Mouse (Mus musculus) hindbrain, embryonic 11.5 days (tissue): ENCODE measurements at regions not wholly inside any gene's neighbourhood (a gene's known extent, or its start where the extent isn't known, plus 50 kb on each side); places are given as distances from the start of the nearest gene placed in this dataset.
A peak's percentile ranks its signal among the peaks of the same experiment; 100 is the strongest.
"Not testable (repeated sequence)": the region's sequence is repeated elsewhere in the genome, so short reads cannot be mapped to it uniquely, and the experiment has no call there.

ENCODE experiments used
- ATAC-seq: fragments of 200-750 bp; cut with Nextera tagmentation; 2 replicates; pipeline ENCODE4 v1.8.0; 2017; ENCODE audit warnings: mild to moderate bottlenecking, moderate TSS enrichment, moderate library complexity; ENCODE audit not compliant: low FRiP score
- DNase-seq: peaks from one replicate; pipeline ENCODE4 v3.0.0-alpha.2; 2015; ENCODE audit warnings: low spot score
- H3K27ac ChIP-seq: fragments of 300-500 bp; sonication (generic); 2 replicates; pipeline ENCODE4 v1.5.1; 2014; ENCODE audit warnings: mild to moderate bottlenecking, low read depth, low read length
- H3K27me3 ChIP-seq: fragments of 300-500 bp; sonication (generic); 2 replicates; pipeline ENCODE4 v1.6.1; 2014; ENCODE audit warnings: mild to moderate bottlenecking, low read length, moderate library complexity, mixed read lengths; ENCODE audit not compliant: control insufficient read depth, insufficient read depth
- H3K36me3 ChIP-seq: fragments of 300-500 bp; sonication (generic); 2 replicates; pipeline ENCODE4 v1.6.1; 2014; ENCODE audit warnings: mild to moderate bottlenecking, low read length, moderate library complexity, mixed read lengths; ENCODE audit not compliant: control insufficient read depth, insufficient read depth
- H3K4me1 ChIP-seq: fragments of 300-500 bp; sonication (generic); replicated peaks from 2 replicates; pipeline ENCODE4 v1.6.1; 2014; ENCODE audit warnings: low read length, mixed read lengths; ENCODE audit not compliant: control insufficient read depth, insufficient read depth
- H3K4me2 ChIP-seq: fragments of 300-500 bp; sonication (generic); replicated peaks from 2 replicates; pipeline ENCODE4 v1.6.1; 2014; ENCODE audit warnings: mild to moderate bottlenecking, low read depth, low read length
- H3K4me3 ChIP-seq: fragments of 300-500 bp; sonication (generic); 2 replicates; pipeline ENCODE4 v1.5.1; 2014; ENCODE audit warnings: low read depth, low read length
- H3K9ac ChIP-seq: fragments of 300-500 bp; sonication (generic); 2 replicates; pipeline ENCODE4 v1.6.1; 2014; ENCODE audit warnings: low read depth, low read length
- H3K9me3 ChIP-seq: fragments of 300-500 bp; sonication (generic); 2 replicates; pipeline ENCODE4 v1.6.1; 2016; ENCODE audit warnings: low read length; ENCODE audit not compliant: control insufficient read depth
- WGBS: fragments of 180-500 bp; shearing (Covaris S2); extraction: QIAGEN DNeasy Blood & Tissue Kit; methylation state at CpG from one replicate; pipeline ENCODE4 v1.1.7; 2014; 5-methylcytosine and 5-hydroxymethylcytosine counted together

GRCm38 (mm10) chr2:15273446-15273845 lies 218.6 kb upstream of the Nsun6 start:
- 88% methylated on average over 3 of the region's 3 CpGs for WGBS
- Histone ChIP-seq H3K9me3 (no peaks in the 10 kb centered on the region), H3K9ac (no peak overlapping the region), H3K4me1 (no peaks in the 10 kb centered on the region), H3K27me3 (no peaks in the 10 kb centered on the region), H3K36me3 (no peaks in the 10 kb centered on the region), H3K27ac (no peak overlapping the region), H3K4me2 (no peak overlapping the region), H3K4me3 (no peak overlapping the region)
- no peak for ATAC-seq
- no peak for DNase-seq

GRCm38 (mm10) chr2:15260486-15261165 lies 205.8 kb upstream of the Nsun6 start:
- DNase-seq: peak; percentile 16

GRCm38 (mm10) chr2:15242276-15242675 lies 187.4 kb upstream of the Nsun6 start:
- not testable (repeated sequence) for H3K4me2 ChIP-seq, ATAC-seq, H3K9ac ChIP-seq, H3K27ac ChIP-seq, H3K27me3 ChIP-seq, H3K36me3 ChIP-seq, H3K4me3 ChIP-seq, DNase-seq, H3K9me3 ChIP-seq, H3K4me1 ChIP-seq
- 91% methylated on average over 1 of the region's 1 CpGs for WGBS

More at GRCm38 (mm10) chr2:15260486-15261165, 205.8 kb upstream of the Nsun6 start:
- Histone ChIP-seq H3K27ac (no peak overlapping the region), H3K9ac (no peak overlapping the region), H3K36me3 (no peaks in the 10 kb centered on the region), H3K4me1 (no peaks in the 10 kb centered on the region), H3K4me2 (no peak overlapping the region), H3K9me3 (no peaks in the 10 kb centered on the region), H3K4me3 (no peak overlapping the region), H3K27me3 (no peaks in the 10 kb centered on the region)
- no peak for ATAC-seq
- whole genome bisulfite sequencing: 42% methylated on average over 4 of the region's 4 CpGs

- no peaks in the 10 kb centered on the region for H3K4me1 ChIP-seq
- H3K9ac ChIP-seq: no peak overlapping the region
- no peak overlapping the region for H3K4me2 ChIP-seq
- H3K9me3 ChIP-seq: no peaks in the 10 kb centered on the region
- no peaks in the 10 kb centered on the region for H3K36me3 ChIP-seq
- WGBS: 60% methylated on average over 4 of the region's 4 CpGs
- H3K27ac ChIP-seq: no peak overlapping the region
- H3K4me3 ChIP-seq: no peak overlapping the region
- H3K27me3 ChIP-seq: no peaks in the 10 kb centered on the region
- DNase-seq (no peak), ATAC-seq (no peak)
These were observed 167.0 kb upstream of the Nsun6 start for GRCm38 (mm10) chr2:15221910-15222309.

- Histone ChIP-seq H3K27ac (no peak overlapping the region), H3K27me3 (no peaks in the 10 kb centered on the region), H3K36me3 (no peaks in the 10 kb centered on the region), H3K9me3 (no peaks in the 10 kb centered on the region), H3K4me3 (no peak overlapping the region), H3K4me1 (no peaks in the 10 kb centered on the region), H3K4me2 (no peak overlapping the region), H3K9ac (no peak overlapping the region)
- 92% methylated on average over 1 of the region's 1 CpGs for WGBS
- no peak for ATAC-seq
- DNase-seq: no peak
These were observed 133.2 kb upstream of the Nsun6 start for GRCm38 (mm10) chr2:15188091-15188490.

- Histone ChIP-seq H3K4me1 (no peaks in the 10 kb centered on the region), H3K9me3 (no peaks in the 10 kb centered on the region), H3K4me2 (no peak overlapping the region), H3K36me3 (no peaks in the 10 kb centered on the region), H3K4me3 (no peak overlapping the region), H3K27me3 (no peaks in the 10 kb centered on the region), H3K9ac (no peak overlapping the region), H3K27ac (no peak overlapping the region)
- WGBS: 86% methylated on average over 3 of the region's 3 CpGs
- DNase-seq (no peak), ATAC-seq (no peak)
These were observed 126.1 kb upstream of the Nsun6 start for GRCm38 (mm10) chr2:15181000-15181399.

GRCm38 (mm10) chr2:15166435-15167024 lies 111.7 kb upstream of the Nsun6 start:
- no peak overlapping the region for H3K4me3 ChIP-seq
- H3K4me1 ChIP-seq: no peaks in the 10 kb centered on the region
- H3K27ac ChIP-seq: no peak overlapping the region
- ATAC-seq: no peak
- no peak overlapping the region for H3K4me2 ChIP-seq
- no peaks in the 10 kb centered on the region for H3K36me3 ChIP-seq
- H3K9ac ChIP-seq: no peak overlapping the region
- no peaks in the 10 kb centered on the region for H3K27me3 ChIP-seq
- no peaks in the 10 kb centered on the region for H3K9me3 ChIP-seq
- no peak for DNase-seq

GRCm38 (mm10) chr2:15165830-15166229 lies 111.0 kb upstream of the Nsun6 start:
- Histone ChIP-seq H3K9ac (no peak overlapping the region), H3K36me3 (no peaks in the 10 kb centered on the region), H3K4me3 (no peak overlapping the region), H3K9me3 (no peaks in the 10 kb centered on the region), H3K4me2 (no peak overlapping the region), H3K4me1 (no peaks in the 10 kb centered on the region), H3K27ac (no peak overlapping the region), H3K27me3 (no peaks in the 10 kb centered on the region)
- WGBS: 69% methylated on average over 3 of the region's 3 CpGs
- ATAC-seq (no peak), DNase-seq (no peak)

- no peak overlapping the region for H3K9ac ChIP-seq
- DNase-seq (no peak), ATAC-seq (no peak)
- 90% methylated on average over 6 of the region's 6 CpGs for WGBS
- H3K27me3 ChIP-seq: no peaks in the 10 kb centered on the region
- H3K4me1 ChIP-seq: no peaks in the 10 kb centered on the region
- no peak overlapping the region for H3K27ac ChIP-seq
- H3K4me3 ChIP-seq: no peak overlapping the region
- no peaks in the 10 kb centered on the region for H3K36me3 ChIP-seq
- H3K9me3 ChIP-seq: no peaks in the 10 kb centered on the region
- no peak overlapping the region for H3K4me2 ChIP-seq
These were observed 109.0 kb upstream of the Nsun6 start for GRCm38 (mm10) chr2:15163732-15164418.
